Mouse (Mus musculus) lung, embryonic 14.5 days (tissue): ENCODE data around the gene Slc22a7. TPM values are rescaled to one million over a fixed set of nuclear protein-coding genes. Genes with fewer than 3 reads are reported as not detected.

ENCODE experiments used
- ATAC-seq: fragments of 200-750 bp; cut with Nextera tagmentation; 2 replicates; pipeline ENCODE4 v1.8.0; 2017; ENCODE audit warnings: mild to moderate bottlenecking, moderate TSS enrichment, moderate library complexity; ENCODE audit not compliant: insufficient read depth
- DNase-seq: peaks from one replicate; pipeline ENCODE4 v3.0.0-alpha.2; 2015
- H3K27ac ChIP-seq: fragments of 300-500 bp; sonication (generic); 2 replicates; pipeline ENCODE4 v1.5.1; 2014; ENCODE audit warnings: low read depth, mild to moderate bottlenecking, moderate library complexity
- H3K27me3 ChIP-seq: fragments of 300-500 bp; sonication (generic); 2 replicates; pipeline ENCODE4 v1.6.1; 2014; ENCODE audit warnings: low read length, control low read depth; ENCODE audit not compliant: insufficient read depth
- H3K36me3 ChIP-seq: fragments of 300-500 bp; sonication (generic); 2 replicates; pipeline ENCODE4 v1.6.1; 2014; ENCODE audit warnings: control low read depth; ENCODE audit not compliant: insufficient read depth
- H3K4me1 ChIP-seq: fragments of 300-500 bp; sonication (generic); 2 replicates; pipeline ENCODE4 v1.6.1; 2014; ENCODE audit warnings: antibody characterized with exemption, control low read depth; ENCODE audit not compliant: insufficient read depth
- H3K4me2 ChIP-seq: fragments of 300-500 bp; sonication (generic); 2 replicates; pipeline ENCODE4 v1.6.1; 2014; ENCODE audit warnings: mild to moderate bottlenecking
- H3K4me3 ChIP-seq: fragments of 300-500 bp; sonication (generic); 2 replicates; pipeline ENCODE4 v1.5.1; 2014; ENCODE audit warnings: low read depth, low read length
- H3K9ac ChIP-seq: fragments of 300-500 bp; sonication (generic); 2 replicates; pipeline ENCODE4 v1.6.1; 2014
- H3K9me3 ChIP-seq: fragments of 300-500 bp; sonication (generic); 2 replicates; pipeline ENCODE4 v1.6.1; 2016; ENCODE audit warnings: low read depth, low read length, control low read depth
- CTCF ChIP-seq: IDR thresholded peaks from 2 replicates; pipeline ENCODE4 v1.5.1; 2016; ENCODE audit warnings: antibody characterized with exemption, low read depth
- WGBS: fragments of 180-500 bp; shearing (Covaris S2); extraction: QIAGEN DNeasy Blood & Tissue Kit; methylation state at CpG from one replicate; pipeline ENCODE4 v1.1.7; 2014; 5-methylcytosine and 5-hydroxymethylcytosine counted together
- polyA plus RNA-seq: library from polyadenylated mRNA; unstranded; fragments of >200 nt; fragmentation: Nextera tagmentation; extraction: Ambion mirVana; gene quantifications from 2 replicates; pipeline ENCODE4 v1.2.1, GENCODE M21; 2014

Slc22a7 gene
- polyA plus RNA-seq, 1 experiment from 2014 or later = not detected

- no peaks in the 10 kb centered on the region for H3K4me1 ChIP-seq
- peak overlapping the region; percentile 84 for H3K4me2 ChIP-seq
- no peak for TF ChIP-seq CTCF
- peaks cover 41% of the 10 kb centered on the region for H3K27me3 ChIP-seq
- peak overlapping the region; percentile 56 for H3K9ac ChIP-seq
- ATAC-seq (peak; percentile 66), DNase-seq (peak; percentile 55)
- H3K4me3 ChIP-seq = peak overlapping the region; percentile 44
- no peaks in the 10 kb centered on the region for H3K36me3 ChIP-seq
- 3% methylated on average over 50 of the region's 50 CpGs for WGBS
- no peaks in the 10 kb centered on the region for H3K9me3 ChIP-seq
- H3K27ac ChIP-seq = no peak overlapping the region
These were observed 6.8 kb upstream of the Slc22a7 start for GRCm38 (mm10) chr17:46444839-46445579.

GRCm38 (mm10) chr17:46439176-46439575, 919 bp upstream of the Slc22a7 start:
- Histone ChIP-seq H3K4me1 (no peaks in the 10 kb centered on the region), H3K27me3 (peaks cover 24% of the 10 kb centered on the region), H3K27ac (no peak overlapping the region), H3K9me3 (no peaks in the 10 kb centered on the region), H3K4me2 (no peak overlapping the region), H3K9ac (no peak overlapping the region), H3K36me3 (no peaks in the 10 kb centered on the region), H3K4me3 (no peak overlapping the region)
- DNase-seq (no peak), ATAC-seq (no peak)
- no peak for TF ChIP-seq CTCF
- 88% methylated on average over 10 of the region's 10 CpGs for WGBS

DNA sequence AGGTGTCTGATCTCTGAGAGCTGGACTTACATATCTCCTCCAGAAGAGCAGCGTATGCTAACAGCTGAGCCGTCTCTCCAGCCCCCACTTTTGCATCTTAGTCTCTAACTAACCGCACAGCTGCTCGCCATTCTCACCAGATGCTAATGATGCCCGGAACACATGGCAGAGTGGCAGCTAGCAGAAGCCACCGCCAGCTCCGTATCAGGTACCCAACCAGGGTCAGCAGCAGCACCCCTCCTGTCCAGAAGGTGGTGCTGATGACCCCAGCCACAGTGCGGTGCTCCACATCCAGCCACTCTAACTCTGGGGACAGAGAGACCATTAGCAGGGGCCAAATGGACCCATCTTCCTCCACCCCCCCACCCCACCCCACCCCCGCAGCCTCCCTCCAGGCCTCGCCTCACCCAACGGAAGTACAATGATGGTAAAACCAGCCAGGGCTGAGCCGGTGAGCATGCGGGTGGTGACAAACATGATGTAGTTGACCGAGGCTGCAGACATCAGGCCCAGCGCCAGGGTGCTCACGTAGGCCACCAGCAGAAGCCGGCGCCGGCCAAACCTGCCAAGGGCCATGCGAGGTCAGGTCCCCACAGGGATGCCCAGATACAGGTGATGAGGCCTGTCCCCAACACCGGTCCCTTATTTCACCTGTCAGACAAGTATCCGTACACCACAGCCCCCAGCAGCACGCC, 1.4 kb downstream of the Slc22a7 start:
- Histone ChIP-seq H3K27me3 (0 out of 2 replicates have a peak, but pooled peaks cover 9% of the 10 kb centered on the region), H3K4me1 (no peaks in the 10 kb centered on the region), H3K4me2 (no peak overlapping the region), H3K9ac (no peak overlapping the region), H3K27ac (no peak overlapping the region), H3K4me3 (no peak overlapping the region), H3K36me3 (no peaks in the 10 kb centered on the region), H3K9me3 (no peaks in the 10 kb centered on the region)
- DNase-seq = peak; percentile 47
- TF ChIP-seq CTCF = peak; percentile 69
- ATAC-seq = peak; percentile 63
- 24% methylated on average over 23 of the region's 23 CpGs for WGBS

GRCm38 (mm10) chr17:46433627-46434026, 4.6 kb downstream of the Slc22a7 start:
- TF ChIP-seq CTCF = no peak
- no peak overlapping the region for H3K4me3 ChIP-seq
- peak overlapping the region; percentile 26; the same call in 1 of the 2 replicates for H3K9ac ChIP-seq
- no peaks in the 10 kb centered on the region for H3K9me3 ChIP-seq
- H3K4me1 ChIP-seq = no peaks in the 10 kb centered on the region
- H3K36me3 ChIP-seq = no peaks in the 10 kb centered on the region
- DNase-seq (peak; percentile 48), ATAC-seq (peak; percentile 42; the same call in 1 of the 2 replicates)
- peak overlapping the region; percentile 53 for H3K4me2 ChIP-seq
- no peak overlapping the region for H3K27ac ChIP-seq
- 0 out of 2 replicates have a peak, but pooled peaks cover 9% of the 10 kb centered on the region for H3K27me3 ChIP-seq
- 4% methylated on average over 17 of the region's 17 CpGs for WGBS

DNA sequence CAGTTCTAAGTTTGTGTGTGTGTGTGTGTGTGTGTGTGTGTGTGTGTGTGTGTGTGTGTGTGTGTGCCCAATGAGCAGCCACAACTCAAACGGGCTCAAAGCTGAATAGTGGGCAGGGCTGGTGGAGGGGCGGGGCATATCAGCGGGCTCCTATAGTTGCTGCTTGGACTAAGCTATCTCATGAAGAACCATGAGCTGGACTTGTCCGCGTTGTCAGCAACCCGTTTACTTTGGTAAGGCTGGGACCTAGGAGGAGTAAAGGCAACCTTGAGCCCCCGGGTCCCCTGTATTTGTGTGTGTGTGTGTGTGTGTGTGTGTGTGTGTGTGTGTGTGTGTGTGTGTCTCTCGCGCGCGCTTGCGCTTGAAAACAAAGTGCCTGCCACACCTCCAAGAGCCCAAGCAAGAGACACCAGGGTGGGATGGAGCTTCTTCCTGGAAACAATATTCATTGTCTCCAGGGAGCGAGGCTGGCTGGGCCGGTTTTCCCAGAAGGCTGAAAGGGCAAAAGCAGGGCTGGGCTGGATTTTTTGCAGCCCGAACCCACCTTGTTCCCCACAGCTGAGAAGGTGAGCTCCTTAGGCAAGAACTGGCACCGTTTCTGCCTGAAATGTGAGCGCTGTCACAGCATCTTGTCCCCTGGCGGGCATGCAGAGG, 9.4 kb downstream of the Slc22a7 start, which contains the start of gene Crip3:
TSS of gene Crip3 (plus strand) at position 166 of the 654 bp plus-strand sequence.
- DNase-seq (peak; percentile 31), ATAC-seq (no peak)
- Histone ChIP-seq H3K9me3 (no peaks in the 10 kb centered on the region), H3K4me1 (no peaks in the 10 kb centered on the region), H3K27me3 (no peaks in the 10 kb centered on the region), H3K9ac (no peak within 1 kb of the TSS), H3K27ac (no peak within 1 kb of the TSS), H3K4me3 (no peak within 1 kb of the TSS; the same call in 1 of the 2 replicates), H3K4me2 (peak within 1 kb of the TSS; percentile 50), H3K36me3 (no peaks in the 10 kb centered on the region)
- 14% methylated on average over 18 of the region's 18 CpGs for whole genome bisulfite sequencing
- TF ChIP-seq CTCF = no peak

GRCm38 (mm10) chr17:46426496-46426895, 11.8 kb downstream of the Slc22a7 start:
- Histone ChIP-seq H3K36me3 (no peaks in the 10 kb centered on the region), H3K4me2 (no peak overlapping the region), H3K9ac (no peak overlapping the region), H3K4me1 (no peaks in the 10 kb centered on the region), H3K9me3 (no peaks in the 10 kb centered on the region), H3K27ac (no peak overlapping the region), H3K27me3 (no peaks in the 10 kb centered on the region), H3K4me3 (no peak overlapping the region)
- no peak for TF ChIP-seq CTCF
- no peak for DNase-seq
- no peak for ATAC-seq

DNA sequence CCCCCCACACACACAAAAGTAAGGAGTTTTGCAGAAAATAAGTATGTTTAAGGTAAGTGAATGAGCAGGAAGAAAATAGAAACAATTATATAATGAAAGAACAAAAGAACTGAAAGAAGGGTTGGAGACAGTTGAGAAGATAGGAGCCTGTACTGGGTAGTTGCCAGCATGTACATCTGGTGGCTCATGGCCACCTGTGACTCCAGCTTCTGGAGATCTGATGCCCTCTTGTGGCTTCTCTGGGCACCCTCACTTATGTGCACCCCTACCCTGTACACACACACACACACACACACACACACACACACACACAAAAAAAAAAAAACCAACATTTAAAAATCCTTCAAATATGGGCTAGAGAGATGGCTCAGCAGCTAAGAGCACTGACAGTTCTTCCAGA, 18.5 kb downstream of the Slc22a7 start:
- no peak for DNase-seq
- Histone ChIP-seq H3K4me3 (no peak overlapping the region), H3K4me1 (no peaks in the 10 kb centered on the region), H3K36me3 (peaks cover 4% of the 10 kb centered on the region; the same call in 1 of the 2 replicates), H3K27me3 (no peaks in the 10 kb centered on the region), H3K4me2 (no peak overlapping the region), H3K9me3 (no peaks in the 10 kb centered on the region), H3K27ac (no peak overlapping the region), H3K9ac (no peak overlapping the region)
- ATAC-seq = no peak
- no peak for TF ChIP-seq CTCF
